ENCODE assay signal across 12 mouse cellular contexts in genomic region chr7:97248136-97248535, GRCm38 (mm10).
A peak's percentile ranks its signal among the peaks of the same experiment; 100 is the strongest.
DNase-seq lines count a peak whose midpoint lies in the region; ATAC-seq and TF ChIP-seq lines count a peak whose summit lies in the region.
"Had no signal": no experiment of that assay in that cellular context is flagged by ENCODE, and none has a peak within 500 bp of the region (broad histone marks: within the 10 kb centered on the region; RNA-seq: fewer than 3 reads in every experiment).

No protein-coding gene starts in this region.

- H3K4me1 ChIP-seq in kidney, adult 2 months (ENCODE audit: control insufficient read depth, insufficient read depth, low read length), result no peaks in the 10 kb centered on the region; the same call in 1 of the 2 replicates
- H3K4me1 ChIP-seq in heart, embryonic 16.5 days (ENCODE audit: control insufficient read depth, insufficient read depth, low read length), result peaks cover 5% of the 10 kb centered on the region

- H3K9ac ChIP-seq in heart, embryonic 16.5 days (ENCODE audit: low read length), result no peak overlapping the region
- H3K9ac ChIP-seq: embryonic facial prominence, embryonic 13.5 days; hindbrain, embryonic 14.5 days; liver, postnatal 0 days had no signal

- no peaks in the 10 kb centered on the region for H3K36me3 ChIP-seq in kidney, adult 2 months (ENCODE audit: control insufficient read depth, insufficient read depth, low read length)
- no peaks in the 10 kb centered on the region for H3K36me3 ChIP-seq in heart, embryonic 16.5 days (ENCODE audit: control insufficient read depth, insufficient read depth)
- H3K36me3 ChIP-seq: embryonic facial prominence, embryonic 13.5 days had no signal

- no peak for TF ChIP-seq CTCF in kidney, adult 2 months (conservative IDR thresholded peaks at IDR 0.05; ENCODE audit: insufficient read depth, insufficient read length, low read depth, low read length)

- no peak overlapping the region for H3K27ac ChIP-seq in kidney, adult 2 months (ENCODE audit: insufficient read depth, low read depth, low read length)
- H3K27ac ChIP-seq in heart, embryonic 16.5 days (ENCODE audit: low read length), result peak overlapping the region; percentile 56
- H3K27ac ChIP-seq: embryonic facial prominence, embryonic 13.5 days; hindbrain, embryonic 14.5 days had no signal

- TF ChIP-seq POLR2A in kidney, adult 2 months (IDR thresholded peaks at IDR 0.05; ENCODE audit: low read depth, low read length), result no peak

- H3K27me3 ChIP-seq in kidney, adult 2 months (replicated peaks; ENCODE audit: control insufficient read depth, insufficient read depth, low read length), result no peaks in the 10 kb centered on the region
- no peaks in the 10 kb centered on the region for H3K27me3 ChIP-seq in heart, embryonic 16.5 days (ENCODE audit: control insufficient read depth, insufficient read depth, low read length)
- H3K27me3 ChIP-seq: embryonic facial prominence, embryonic 13.5 days had no signal

- H3K4me2 ChIP-seq in heart, embryonic 16.5 days (ENCODE audit: low read depth, low read length), result no peak overlapping the region
- H3K4me2 ChIP-seq: embryonic facial prominence, embryonic 13.5 days; hindbrain, embryonic 14.5 days had no signal

- H3K4me3 ChIP-seq in kidney, adult 2 months (ENCODE audit: insufficient read depth, low read depth, low read length), result no peak overlapping the region
- no peak overlapping the region for H3K4me3 ChIP-seq in heart, embryonic 16.5 days (ENCODE audit: low read length)
- H3K4me3 ChIP-seq: embryonic facial prominence, embryonic 13.5 days had no signal

- DNase-seq in kidney, adult 2 months, result peak; percentile 17
- DNase-seq in kidney, adult 11 months, result no peak
- DNase-seq in urinary bladder, postnatal 14 days (ENCODE audit: low spot score), result peak; percentile 12
- no peak for DNase-seq in urinary bladder, postnatal 25 days (ENCODE audit: low spot score)
- DNase-seq in right cerebral cortex, postnatal 36 days (ENCODE audit: low spot score in 2 of 2), result no peak
- no peak for DNase-seq in spleen, postnatal 10 days (ENCODE audit: low spot score in 2 of 2)
- DNase-seq: cerebellum, adult 9-11 months; liver, postnatal 0 days; thymus, postnatal 4 days had no signal

- WGBS in kidney, adult 2 months, result 58% methylated on average over 5 of the region's 5 CpGs
- 54% methylated on average over 5 of the region's 5 CpGs for WGBS in heart, embryonic 16.5 days

- ATAC-seq in heart, embryonic 16.5 days (replicated peaks; ENCODE audit: extremely low read depth, insufficient read depth, low FRiP score), result peak; percentile 58; the same call in 1 of the 2 replicates
- ATAC-seq: liver, postnatal 0 days had no signal

- no peaks in the 10 kb centered on the region for H3K9me3 ChIP-seq in heart, embryonic 16.5 days (replicated peaks; ENCODE audit: control insufficient read depth, low read length)
- H3K9me3 ChIP-seq: embryonic facial prominence, embryonic 13.5 days had no signal

Comparison
In these comparisons a context has a peak if more than half of its experiments do, and no peak if none do; other contexts are left out.
1. DNase-seq: peak in kidney, adult 2 months (single experiment) and urinary bladder, postnatal 14 days (single experiment); none in kidney, adult 11 months (single experiment), urinary bladder, postnatal 25 days (single experiment), right cerebral cortex, postnatal 36 days (0 of 2) and spleen, postnatal 10 days (0 of 2).